Mouse (Mus musculus) C2C12 (cell line): ENCODE measurements around the gene Cdk14.
A peak's percentile ranks its signal among the peaks of the same experiment; 100 is the strongest.

ENCODE experiments used
- CTCF ChIP-seq: IDR thresholded peaks from one replicate; pipeline ENCODE4 v1.5.1; 2011; ENCODE audit not compliant: control insufficient read depth, insufficient read depth, insufficient read length
- MYOD1 ChIP-seq: IDR thresholded peaks from one replicate; pipeline ENCODE4 v1.6.1; 2011; ENCODE audit warnings: low read depth; ENCODE audit not compliant: control insufficient read depth, insufficient read length

DNA sequence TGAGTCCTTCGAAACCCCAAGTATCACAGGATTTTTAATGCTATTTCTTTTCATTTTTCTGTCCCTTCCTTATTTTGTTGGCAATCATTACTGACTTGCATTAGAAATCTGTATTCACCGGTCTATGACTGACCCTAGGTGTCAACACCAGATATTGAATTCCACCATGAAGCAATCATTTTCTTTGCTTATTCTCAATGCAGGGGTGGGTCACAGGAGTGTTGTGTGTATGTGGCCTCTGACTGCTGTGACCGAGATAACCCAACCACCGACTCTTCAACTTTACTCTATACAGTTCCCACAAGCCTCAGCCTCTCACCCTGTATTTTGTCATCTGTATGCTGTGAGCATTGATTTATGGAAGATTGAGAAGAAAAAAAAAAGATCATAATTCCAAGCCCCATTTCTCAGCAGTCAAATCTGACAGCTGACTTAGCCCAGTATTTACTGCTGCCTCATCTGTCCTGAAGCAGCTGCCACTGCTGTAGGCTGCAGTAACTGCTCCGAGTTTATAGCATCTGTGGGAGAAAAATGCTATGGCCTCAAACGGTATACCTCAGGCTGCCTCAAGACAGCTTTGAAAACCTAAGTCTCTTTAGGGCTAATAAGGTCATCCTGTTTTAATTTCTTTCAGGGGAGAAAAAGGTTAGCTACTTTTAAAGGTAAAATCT is 128.7 kb downstream of the Cdk14 start:
- TF ChIP-seq MYOD1 (peak; percentile 70), CTCF (no peak)
